Mouse (Mus musculus) retina, embryonic 14.5 days (tissue): ENCODE measurements around the gene Pycr2.
"Not testable (repeated sequence)": the region's sequence is repeated elsewhere in the genome, so short reads cannot be mapped to it uniquely, and the experiment has no call there.

Experiments
- DNase-seq: peaks from one replicate; pipeline ENCODE4 v3.0.0-alpha.2; 2015; ENCODE audit warnings: low spot score

Gene Pycr2

DNA sequence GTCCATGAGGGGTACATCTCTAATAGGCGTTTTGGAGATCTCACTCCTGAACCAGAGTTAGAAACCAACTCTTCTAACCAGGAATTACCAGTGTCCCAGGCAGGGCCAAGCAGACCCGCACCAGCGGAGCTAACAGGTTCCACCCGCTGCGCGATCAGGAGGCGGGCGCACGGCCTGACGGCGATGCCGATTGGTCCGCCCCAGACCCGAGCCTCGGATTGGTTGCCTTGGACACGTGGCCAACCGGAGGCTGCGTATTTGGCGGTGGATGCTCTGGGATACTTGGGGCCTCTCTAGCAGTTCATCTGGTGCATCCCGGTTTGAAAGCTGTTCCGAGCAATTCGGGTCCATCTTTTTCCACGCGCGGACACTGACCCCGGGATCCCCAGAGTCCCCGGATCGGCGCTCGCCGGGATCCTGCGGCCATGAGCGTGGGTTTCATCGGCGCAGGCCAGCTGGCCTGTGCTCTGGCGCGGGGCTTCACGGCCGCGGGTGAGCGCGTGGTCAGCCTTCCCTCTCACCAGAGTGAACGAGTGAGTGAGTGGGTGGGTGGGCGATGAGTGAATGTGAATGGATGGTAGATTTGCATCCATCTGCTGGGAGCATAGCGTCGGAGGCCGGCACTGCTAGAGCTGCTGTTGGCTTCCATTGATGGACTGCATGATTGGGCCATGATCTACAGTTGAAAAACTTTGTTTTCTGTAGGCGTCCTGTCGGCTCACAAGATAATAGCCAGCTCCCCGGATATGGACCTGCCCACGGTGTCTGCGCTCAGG lies at the start of gene Pycr2:
Gene Pycr2, plus strand, starts transcription at position 255 of the 776 bp plus-strand sequence.
- peak; percentile 96 for DNase-seq

DNA sequence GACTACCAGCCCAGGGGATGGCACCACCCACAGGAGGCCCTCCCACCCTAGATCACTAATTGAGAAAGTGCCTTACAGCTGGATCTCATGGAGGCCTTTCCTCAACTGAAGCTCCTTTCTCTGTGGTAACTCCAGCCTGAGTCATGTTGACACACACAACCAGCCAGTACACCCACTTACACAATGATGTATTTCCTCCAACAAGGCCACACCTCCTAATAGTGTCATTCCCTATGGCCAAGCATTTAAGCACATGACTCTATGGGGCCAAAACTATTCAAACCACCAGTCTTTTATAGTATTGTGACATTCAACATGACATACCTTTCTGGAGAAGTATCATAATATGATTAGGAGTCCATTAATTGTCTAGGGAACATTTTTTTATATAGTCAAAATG lies 45.3 kb upstream of the Pycr2 start:
- no peak for DNase-seq

GRCm38 (mm10) chr1:180860030-180860429 lies 44.1 kb upstream of the Pycr2 start:
- DNase-seq: no peak

- DNase-seq: peak; percentile 80
Measured at GRCm38 (mm10) chr1:180863606-180864005, 40.5 kb upstream of the Pycr2 start.

GRCm38 (mm10) chr1:180866001-180866400 lies 38.1 kb upstream of the Pycr2 start:
- DNase-seq: no peak

DNA sequence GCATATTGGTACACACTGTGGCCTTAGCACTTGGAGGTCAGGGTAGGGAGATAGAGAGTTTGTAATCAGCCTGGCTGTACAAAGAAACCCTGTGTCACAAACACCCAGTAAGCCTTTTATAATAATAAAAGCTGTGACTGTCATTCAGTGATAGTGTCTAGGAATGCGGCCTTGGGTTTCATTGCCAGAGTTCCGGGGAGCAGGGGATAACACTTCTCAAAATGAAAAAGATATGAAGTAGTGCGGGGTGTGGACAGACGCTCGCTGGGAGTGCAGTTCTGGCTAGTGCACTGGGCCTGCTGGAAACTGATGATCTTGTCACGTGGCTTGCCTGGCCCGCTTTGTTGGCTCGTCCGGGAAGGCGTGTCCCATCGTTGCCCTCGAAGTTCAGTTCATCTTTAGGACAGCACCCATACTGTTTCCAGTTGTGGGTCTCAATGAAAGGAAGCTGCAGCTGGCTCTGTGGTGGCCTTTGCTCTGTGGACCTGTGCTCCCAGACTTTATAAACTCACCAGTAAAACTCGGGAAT lies 33.9 kb upstream of the Pycr2 start:
- no peak for DNase-seq

GRCm38 (mm10) chr1:180873861-180874484 lies 30.1 kb upstream of the Pycr2 start:
- peak; percentile 78 for DNase-seq

GRCm38 (mm10) chr1:180874615-180875014 lies 29.5 kb upstream of the Pycr2 start:
- no peak for DNase-seq

DNA sequence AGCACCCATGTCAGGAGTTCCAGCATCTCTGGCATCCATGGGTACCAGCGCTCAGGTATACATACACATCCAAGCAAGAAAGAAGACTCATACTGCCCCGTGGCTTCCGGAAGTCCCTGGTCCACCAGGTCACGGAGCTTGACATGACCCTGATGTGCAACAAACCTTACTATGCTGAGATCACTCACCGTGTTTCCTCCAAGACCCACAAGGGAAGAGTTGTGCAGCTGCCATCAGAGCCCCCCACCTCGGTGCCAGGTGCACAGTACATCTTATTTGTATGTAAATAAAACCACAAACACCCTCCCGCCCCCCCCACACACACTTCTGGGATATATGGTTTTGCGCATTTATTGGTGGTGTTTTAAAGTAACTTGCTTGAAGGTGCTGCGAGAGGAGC lies 29.0 kb upstream of the Pycr2 start:
- no peak for DNase-seq

DNA sequence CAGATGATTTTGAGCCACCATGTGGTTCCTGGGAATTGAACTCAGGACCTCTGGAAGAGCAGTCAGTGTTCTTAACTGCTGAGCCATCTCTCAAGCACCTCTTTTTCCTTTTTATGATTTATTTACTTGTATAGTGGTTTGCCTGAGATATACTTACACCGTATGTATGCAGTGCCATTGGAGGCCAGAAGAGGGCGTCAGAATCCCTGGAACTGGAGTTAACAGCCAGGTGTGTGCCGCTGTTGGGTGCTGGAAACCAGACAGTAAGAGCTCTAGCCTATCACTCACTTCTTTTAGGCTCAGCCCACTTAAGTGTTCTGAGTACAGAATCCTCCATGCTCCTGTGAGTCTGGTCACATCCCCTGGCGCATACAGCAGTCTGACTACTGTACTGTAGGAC lies 26.6 kb upstream of the Pycr2 start:
- no peak for DNase-seq

DNA sequence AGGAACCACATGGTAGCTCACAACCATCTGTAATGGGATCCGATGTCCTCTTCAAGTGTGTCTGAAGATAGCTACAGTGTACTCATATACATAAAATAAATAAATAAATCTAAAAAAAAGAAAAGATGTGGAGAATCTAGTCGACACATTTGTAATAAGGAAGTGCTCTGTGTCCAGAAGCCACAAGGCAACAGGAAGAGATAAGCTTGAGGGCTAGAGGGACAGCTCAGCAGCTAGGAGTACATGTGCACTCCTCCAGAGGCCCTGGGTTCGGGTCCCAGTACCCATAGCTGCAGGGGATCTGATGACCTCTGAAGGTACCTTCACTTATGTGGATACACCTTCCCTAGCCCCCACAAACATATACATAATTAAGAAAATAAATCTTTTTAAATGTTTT lies 22.3 kb upstream of the Pycr2 start:
- no peak for DNase-seq

DNA sequence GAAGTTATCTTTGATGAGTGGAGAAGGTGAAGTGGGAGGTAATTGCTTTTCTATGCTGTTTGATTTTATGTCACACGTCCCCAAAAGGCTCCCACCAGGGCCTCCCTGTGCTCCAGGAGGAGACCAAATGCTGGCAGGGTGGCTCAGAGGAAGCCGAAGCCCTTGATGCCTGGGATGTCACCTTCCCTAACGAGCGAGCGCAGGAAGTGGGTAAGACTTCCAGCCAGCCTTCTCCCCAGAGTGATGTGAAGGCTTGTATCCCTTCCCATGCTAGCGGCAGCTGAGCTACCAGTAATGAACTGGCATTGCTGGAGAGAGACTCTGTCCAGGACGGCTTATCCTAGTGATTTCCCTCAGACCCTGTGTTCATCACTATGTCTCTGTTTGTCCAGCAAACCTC lies 20.4 kb upstream of the Pycr2 start:
- DNase-seq: no peak

DNA sequence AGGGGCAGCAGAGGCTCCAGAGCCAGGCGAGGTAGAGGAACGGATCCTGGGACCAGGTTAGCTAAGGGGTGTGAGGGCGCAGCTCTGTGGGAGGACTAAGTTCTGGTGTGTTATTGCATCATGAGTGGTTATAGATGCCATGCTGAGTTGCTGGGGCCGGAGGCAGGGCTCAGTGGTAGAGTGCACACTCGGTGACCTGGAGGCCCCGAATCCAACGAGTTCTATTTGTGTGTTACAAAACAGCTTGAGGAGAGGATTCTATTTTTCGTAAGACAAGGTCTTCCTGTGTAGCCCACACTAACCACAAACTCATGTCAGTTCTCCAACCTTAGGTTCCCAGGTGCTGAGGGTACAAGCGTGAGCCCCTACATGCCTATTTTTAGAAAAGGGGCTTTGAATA lies 19.6 kb upstream of the Pycr2 start:
- DNase-seq: no peak

DNA sequence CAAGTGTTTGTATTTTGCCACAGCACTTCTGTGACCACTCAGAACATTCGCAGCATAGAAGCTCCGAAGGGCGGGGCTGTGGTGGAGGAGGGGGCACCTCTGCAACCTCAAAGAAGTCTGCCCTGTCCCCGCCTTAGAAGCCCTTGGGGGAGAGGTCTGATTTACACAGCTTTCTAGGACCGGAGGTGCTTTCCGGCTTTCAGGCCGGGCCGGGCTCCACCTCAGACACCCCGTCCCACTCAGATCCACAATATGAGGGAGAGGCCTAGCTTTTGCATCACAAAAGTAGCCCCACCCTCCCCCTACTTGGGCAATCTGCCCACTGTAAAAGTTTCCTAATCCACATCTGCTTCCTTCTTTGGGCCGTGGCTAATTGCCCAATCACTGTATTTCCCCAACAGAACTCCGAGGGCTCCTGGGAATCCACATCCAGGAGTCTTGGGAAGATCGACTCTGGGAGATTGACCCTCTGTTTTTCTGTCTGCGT lies 15.5 kb upstream of the Pycr2 start:
- peak; percentile 9 for DNase-seq

DNA sequence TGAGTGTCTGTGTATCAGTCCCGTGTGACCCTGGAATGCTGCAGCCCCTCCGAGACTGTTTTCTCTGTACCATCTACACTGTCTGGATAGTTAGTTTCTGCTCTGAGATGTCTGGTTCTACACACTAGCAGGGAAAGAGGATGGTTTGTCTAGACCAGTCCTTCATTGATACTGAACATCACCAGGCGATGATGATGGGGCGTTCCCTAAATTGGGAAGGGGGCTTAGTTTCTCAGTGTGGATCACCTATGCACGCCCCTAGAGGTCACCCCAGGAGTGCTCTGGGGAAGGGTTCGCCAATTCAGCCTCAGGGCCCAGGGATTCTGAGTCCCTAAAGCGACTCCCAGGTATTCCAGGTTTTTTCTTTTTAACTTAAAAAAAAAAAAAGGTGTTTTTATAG lies 14.9 kb upstream of the Pycr2 start:
- no peak for DNase-seq

GRCm38 (mm10) chr1:180889841-180890240 lies 14.3 kb upstream of the Pycr2 start:
- peak; percentile 28 for DNase-seq

DNA sequence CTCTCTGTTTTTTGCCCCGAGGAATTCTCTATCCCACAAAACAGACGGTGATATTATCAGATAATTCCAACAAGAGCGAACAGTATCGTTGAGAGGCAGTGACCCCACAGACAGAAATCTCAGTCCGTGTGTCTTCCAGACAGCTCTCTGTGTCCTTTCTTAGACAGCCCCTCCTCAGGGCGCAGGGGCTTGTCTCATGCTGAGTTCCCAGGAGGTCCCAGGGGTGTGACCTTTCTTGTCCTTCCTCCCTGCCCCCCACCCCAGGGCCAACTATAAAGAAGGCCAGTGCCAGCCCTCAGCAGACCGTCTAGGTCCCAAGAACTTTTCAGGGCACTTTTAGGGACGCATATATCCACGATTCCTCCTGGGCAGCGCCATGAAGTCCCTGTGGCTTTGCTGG lies 11.3 kb upstream of the Pycr2 start, which contains the start of gene Lefty2:
Gene Lefty2, plus strand, starts transcription at position 301 of the 400 bp plus-strand sequence.
- DNase-seq: no peak

GRCm38 (mm10) chr1:180894088-180894987 lies 9.8 kb upstream of the Pycr2 start:
- not testable (repeated sequence) for DNase-seq

- DNase-seq: peak; percentile 79
Measured at GRCm38 (mm10) chr1:180901107-180901506, 3.0 kb upstream of the Pycr2 start.

- no peak for DNase-seq
Measured at GRCm38 (mm10) chr1:180902915-180903314, 1.2 kb upstream of the Pycr2 start.

- no peak for DNase-seq
Measured at GRCm38 (mm10) chr1:180903666-180904038, 441 bp upstream of the Pycr2 start.

- DNase-seq: no peak
Measured at GRCm38 (mm10) chr1:180904815-180905080, 655 bp downstream of the Pycr2 start.
